Mouse (Mus musculus) adrenal gland, adult (tissue): Measurements from ENCODE around the gene Gdf7.
A peak's percentile ranks its signal among the peaks of the same experiment; 100 is the strongest.

Source experiments
- DNase-seq, 2 experiments: peaks; one replicate each; pipeline ENCODE4 v3.0.0; 2022 to 2023; ENCODE audit warnings: low spot score in 1 of 2; ENCODE audit not compliant: inconsistent age in 2 of 2

Gene Gdf7

DNA sequence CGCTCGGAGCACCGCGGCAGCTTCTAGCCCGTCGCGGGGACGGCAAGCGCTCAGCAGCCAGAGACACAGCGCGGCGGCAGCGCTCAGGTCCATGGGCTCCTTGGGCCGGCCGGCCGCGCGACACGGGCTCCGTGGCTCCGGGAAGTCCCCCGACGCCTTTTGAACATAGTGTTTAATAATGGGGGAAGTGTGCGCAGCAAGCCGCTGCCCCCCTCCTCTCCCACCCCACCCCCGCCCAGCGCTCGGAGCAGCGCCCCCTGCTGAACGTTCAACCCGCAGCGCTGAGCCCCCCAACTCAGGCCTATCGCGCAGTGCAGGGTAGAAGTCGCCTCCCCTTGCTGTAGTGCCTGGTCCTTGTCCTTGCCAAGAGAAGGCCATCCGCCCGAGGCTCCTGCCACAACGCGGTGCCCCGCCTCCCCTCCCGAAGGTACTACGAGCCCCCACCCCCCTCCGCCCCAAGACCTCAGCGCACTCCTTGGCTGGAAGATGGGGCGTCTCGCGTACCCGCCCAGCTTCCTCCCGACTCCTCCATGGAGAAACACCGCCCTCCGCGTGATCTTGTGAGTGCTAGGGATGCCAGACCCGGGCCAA lies at the start of gene Gdf7:
Gene Gdf7, minus strand, starts transcription at position 114 of the 591 bp plus-strand sequence.
- peak in 1 of 2 experiments; percentile 51 for DNase-seq

DNA sequence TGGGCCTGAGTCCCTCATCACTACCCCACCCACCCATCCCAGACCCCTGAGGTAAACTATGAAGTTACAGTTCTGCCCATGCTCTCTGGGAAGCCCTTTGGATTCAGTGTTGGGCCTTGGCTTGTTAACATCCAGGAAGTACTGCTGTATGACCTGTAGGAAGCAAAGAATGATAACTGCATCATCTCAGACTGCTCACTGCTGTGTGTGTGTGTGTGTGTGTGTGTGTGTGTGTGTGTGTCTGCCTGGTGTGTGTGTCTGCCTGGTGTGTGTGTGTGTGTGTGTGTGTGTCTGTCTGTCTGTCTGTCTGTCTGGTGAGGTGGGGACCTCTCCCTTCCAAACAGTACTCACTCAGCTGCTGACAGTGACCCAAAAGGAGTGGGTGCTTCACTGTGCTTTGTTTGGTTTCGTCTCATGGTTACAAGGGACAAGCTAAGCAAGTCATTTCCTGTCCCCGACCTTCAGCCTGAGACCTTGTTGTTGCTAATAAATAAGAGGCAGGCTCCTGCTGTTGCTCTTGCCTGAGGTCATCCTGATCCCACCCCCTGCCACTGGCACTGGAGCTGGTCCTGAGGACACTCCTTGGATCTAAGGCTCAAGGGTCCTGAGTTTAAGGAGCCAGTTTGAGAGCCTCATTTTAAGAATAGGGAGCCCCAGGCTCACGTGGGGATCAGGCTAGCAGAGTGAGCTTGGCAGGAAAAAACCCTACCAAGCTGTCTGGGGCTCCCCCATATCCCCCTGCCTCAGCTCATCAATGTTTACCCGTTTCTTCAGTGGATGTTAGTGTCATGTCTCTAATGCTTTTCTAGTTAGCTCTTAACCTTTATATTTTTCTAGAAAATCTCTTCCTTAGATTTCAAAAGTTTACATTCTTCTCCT lies 49.5 kb upstream of the Gdf7 start:
- peak; percentile 87 to 94 for DNase-seq

DNA sequence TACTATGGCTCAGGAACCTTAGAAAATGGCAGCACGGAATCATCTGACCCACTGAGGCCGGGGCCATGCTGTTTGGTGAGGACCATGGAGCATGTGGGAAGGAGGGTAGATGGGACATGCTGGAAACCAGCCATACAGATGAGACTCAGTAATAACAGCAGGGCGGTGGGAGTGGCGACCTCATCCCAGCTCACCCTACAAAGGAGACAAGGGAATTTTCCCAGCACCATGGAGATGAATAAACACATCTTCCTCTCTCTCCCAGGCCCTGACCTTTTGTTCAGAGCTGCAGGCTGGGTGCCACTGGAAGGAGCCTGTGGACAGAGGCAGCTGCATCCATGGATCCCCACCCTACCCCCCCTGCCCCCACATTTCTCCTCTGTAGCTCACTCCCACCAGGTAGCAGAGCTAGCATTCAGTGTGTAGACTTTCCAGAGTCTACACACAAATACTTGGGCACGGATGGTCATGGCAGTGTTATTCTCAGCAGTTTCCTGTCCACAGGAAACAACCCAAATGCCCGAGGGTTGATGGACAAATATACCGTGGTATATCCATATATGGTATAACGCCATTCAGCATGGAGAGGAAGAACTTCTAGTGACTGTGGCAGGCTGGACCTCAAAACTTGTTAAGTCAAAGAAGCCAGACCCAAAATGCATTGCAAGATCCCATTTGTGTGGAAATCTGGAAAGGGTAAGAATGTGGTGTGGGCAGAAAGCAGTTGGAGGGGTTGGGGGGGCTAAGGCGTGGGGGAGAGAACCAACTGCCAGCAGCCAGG lies 47.2 kb upstream of the Gdf7 start:
- DNase-seq: peak; percentile 59 to 75

DNA sequence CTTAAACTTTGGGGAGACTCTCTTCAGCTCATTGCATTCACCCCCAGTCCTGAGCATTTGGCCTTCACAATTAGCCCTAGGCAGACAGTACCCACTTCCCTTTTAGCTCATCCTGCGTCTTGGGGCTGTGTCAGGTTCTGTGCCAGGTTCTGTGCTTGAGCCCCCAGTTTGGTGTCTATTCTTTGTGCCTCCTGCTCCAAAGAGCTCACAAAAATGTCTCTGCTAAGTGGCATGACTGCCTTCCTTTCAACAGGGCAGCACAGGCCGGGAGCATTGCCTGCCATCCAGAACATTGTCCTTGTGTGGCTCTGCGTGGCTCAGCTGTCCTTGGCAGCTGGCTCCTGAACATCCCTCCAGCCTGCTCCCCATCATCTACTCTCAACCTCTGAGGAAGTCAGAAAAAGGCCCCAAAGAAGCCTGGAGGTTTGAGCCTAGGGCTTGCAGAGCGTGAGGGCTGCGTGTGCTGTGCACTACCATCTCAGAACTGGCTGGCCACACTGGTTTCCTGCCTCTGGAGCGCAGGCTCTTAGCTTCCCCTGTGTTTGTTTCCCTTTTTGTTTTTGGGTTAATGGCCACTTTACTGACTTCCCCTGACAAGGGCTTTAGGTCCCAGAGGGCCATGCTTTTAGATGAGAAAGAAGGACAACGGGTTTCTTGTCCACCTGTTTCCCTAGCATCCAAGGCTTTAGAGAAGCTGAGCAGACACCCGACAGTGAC lies 46.1 kb upstream of the Gdf7 start:
- peak; percentile 57 to 75 for DNase-seq

DNA sequence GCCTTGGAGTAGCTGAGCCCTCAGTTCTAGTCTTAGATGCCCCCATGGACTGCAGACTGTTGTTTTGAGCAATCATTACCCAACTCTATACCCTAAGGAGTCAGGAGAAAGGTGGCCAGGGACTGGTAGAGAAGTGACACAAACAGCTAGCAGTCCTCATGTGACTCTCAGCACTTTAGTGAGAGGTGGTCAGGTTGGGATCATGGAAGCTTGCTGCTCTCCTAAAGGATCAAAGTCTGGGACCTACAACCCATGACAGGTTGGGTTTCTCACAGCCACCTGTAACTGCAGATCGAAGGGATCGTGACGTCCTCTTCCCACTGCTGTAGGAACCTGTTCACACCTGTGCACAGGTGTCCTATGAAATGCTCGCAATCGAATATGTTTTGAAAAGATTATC lies 43.8 kb upstream of the Gdf7 start:
- no peak for DNase-seq

DNA sequence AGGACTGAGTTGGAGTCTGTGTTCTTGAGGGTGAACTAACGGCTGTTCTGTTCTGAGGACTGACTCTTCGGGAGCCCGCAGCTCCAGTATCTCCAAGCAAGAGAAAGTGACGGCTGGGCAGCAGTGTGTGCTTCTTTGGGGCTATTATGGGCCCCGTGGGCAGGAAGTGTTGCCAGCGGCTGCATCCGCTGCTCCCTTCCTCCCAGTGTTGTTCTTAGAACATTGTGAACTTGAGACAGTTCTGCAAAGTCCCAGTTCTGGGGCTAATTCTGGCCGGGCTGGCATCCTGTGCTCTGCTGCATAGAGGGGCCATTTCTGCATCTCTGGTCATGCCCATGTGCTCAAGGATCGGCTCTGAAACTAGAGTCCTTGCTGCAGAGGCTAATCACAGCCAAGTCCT lies 43.1 kb upstream of the Gdf7 start:
- DNase-seq: peak; percentile 70 to 77

DNA sequence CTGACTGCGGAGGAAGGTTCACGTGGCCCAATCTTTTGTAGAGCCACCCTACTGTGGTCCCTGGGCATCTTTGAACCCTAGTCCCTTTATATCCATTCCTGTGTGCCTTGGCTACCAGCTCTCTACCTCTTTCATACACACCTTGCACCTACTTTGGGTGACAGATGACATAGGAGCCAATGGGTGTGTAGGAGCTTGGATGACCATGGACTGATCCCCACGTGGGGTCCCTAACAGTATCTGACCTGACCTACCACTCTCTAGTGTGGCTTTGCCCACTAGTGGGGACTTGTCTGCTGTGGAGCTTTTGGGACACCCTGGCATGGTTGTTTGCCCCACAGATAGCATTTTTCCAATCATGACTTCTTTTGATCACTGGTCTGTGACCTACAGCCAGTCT lies 41.6 kb upstream of the Gdf7 start:
- DNase-seq: no peak

DNA sequence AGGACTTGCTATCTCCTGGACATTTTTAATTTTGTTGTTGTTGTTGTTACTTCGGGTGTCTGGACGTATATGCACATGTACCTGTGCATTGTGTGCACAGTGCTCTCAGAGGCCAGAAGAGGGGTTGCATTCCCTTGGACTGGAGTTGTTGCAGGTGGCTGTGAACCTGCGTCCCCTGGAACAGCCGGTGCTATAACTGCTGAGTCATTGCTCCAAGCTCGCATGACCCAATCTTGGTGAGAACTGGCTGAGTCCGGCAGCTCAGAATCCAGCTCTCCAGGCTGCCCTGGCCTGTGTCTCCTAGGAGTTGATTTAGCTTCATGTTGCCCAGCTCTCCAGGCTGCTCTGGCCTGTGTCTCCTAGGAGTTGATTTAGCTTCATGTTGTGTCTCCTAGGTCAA lies 39.3 kb upstream of the Gdf7 start:
- peak in 1 of 2 experiments; percentile 33 for DNase-seq

DNA sequence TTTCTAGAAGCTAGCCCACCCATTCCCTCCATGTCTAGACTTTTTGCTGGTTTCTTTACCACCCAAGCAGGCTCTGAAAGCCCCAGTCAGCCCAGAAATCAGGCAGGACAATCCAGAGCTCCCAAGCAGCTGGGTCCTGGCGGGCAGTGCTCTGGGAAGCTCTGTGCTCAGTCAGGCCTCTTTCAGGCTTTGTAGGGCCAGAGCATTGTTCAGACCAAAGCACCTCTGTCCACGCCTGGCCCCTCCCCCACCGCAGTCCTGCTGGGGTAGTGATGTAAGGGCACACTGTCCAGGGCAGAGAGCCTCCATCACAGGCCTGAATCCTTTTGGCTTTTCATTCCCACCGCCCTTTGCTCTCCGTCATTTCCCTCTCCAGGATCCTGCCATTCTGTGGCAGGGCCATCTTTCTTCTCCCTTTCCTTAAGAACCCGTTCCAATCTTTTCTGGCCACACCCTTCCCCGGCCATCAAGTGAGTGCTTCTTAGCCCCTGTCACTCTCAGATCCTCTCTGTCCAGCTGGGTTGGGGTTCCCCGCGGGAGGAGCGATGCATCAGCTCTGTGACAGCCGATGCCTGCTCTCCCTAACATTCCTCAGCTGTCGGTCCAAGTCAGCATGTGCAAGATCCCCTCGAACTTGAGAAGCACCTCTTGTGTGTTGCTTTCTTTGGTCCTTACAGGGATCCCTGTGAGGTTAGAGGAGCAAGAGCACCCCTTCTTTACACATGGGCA lies 38.0 kb upstream of the Gdf7 start:
- no peak for DNase-seq

DNA sequence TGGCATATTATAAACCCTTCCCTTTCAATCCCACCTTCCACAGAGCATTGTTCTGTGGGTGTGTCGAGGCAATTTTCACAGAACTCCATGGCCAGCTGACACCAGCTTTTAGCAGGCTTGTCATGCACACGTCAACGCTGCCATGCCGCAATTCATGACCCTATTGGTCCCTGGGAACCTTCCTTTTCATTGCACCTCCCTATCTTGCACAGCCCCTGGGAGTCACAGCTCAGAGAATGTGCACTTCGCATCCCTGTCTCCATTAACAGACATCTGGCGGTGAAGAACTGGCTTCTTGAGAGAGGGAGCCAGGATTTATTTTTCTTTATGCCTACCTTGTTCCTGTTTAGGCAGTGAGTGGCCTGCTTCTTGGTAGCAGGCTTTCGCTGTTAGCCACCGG lies 37.2 kb upstream of the Gdf7 start:
- no peak for DNase-seq

DNA sequence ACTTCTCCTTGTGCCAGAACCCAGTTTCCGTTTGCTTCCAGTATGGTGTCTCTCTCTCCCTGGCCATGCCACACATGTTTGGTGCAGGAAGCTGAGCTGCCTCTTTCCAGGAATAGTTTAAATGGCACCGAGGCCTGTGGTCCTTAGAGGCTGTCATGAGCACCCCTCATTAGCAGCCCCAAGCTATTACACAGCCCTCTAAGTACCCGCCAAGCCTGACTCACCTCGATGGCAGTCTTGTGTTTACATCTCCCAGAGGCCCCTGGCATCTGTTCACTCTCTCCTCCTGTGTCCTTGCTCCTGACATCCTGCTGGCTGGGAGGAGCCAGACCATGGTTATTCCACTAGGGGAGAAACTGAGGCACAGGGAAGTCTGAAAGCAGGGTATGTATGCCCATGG lies 36.7 kb upstream of the Gdf7 start:
- no peak for DNase-seq

DNA sequence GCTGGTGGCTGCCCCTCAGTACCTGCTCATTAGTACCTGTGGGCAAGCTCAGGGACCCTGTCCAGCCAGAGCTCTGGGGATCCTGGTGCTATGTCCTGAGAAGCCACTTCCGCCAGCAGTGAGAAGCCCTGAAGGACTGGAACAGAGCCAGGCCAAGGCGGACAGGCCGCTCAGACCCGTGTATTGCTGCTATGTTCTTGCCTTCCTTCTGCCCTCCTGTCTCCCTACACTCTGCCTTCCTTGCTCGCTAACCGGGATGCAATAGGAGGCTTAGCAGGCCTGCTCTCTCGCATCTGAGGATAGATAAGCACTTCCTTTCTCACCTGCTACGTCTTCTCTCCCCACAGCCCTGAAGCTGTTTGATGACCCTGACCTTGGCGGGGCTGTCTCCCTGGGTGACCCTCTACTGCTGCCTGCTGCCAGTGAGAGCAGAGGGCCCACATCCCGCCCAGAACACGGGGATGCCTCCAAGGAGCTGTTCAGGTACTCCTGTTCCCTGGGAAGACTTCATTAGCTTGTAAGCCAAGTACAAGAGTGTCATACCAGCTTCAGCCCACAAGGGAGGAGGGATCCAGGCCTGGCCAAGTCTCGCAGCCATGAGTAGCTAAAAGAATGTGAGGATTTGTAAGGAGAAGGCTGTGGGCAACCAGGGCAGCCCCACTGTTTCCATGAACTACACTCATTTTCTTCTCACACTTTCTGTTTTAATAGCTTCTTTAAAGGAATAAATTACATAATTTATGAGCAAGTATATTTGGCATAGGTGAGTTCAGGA lies 35.7 kb upstream of the Gdf7 start:
- peak in 1 of 2 experiments; percentile 87 for DNase-seq

DNA sequence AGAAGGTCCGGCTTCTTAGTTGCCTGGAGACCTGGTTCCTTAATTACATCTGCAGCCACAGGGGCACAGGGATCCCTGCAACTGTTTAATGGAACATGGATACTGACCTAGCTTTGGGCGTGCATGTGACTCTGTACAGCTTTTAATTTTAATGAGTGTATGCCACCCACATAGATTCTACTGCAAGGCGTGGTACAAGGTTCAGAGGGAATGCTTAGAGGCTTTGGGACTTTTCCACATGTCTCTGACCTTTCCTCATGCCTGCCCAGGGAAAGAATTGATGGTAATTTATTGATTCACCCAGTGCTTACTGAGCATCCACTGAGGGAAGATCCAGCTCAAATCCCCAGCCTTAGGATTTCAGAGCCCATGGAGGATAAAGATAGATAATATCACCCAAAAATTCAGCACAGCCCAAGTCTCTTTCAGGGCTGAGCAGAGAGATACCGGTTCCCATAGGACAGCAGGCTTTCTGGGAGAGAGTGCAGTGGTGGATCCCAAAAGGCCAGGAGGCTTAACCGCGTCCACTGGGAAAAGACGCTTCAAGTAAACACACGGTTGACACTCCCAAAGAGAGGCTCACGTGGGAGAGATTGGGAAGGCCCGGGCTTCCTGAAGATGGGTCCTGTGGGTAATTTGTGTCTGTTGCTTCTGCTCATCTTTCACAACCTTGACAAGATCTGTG lies 35.0 kb upstream of the Gdf7 start:
- DNase-seq: no peak

DNA sequence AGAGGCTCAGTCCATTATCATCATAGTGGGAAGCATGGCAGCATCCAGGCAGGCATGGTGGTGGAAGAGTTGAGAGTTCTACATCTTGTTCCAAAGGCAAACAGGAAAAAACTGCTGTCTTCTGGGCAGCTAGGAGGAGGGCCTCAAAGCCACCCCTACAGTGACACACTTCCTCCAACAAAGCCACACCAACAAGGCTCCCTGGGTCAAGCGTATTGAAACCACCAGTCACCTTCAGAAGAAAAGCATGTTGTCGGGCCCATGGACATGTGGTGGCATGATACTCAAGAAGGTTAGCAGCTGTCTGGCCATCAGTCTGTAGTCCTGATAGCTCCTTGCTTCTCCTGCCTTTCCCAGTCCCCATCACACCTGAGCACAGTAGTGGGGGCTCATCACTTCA lies 33.7 kb upstream of the Gdf7 start:
- DNase-seq: no peak

DNA sequence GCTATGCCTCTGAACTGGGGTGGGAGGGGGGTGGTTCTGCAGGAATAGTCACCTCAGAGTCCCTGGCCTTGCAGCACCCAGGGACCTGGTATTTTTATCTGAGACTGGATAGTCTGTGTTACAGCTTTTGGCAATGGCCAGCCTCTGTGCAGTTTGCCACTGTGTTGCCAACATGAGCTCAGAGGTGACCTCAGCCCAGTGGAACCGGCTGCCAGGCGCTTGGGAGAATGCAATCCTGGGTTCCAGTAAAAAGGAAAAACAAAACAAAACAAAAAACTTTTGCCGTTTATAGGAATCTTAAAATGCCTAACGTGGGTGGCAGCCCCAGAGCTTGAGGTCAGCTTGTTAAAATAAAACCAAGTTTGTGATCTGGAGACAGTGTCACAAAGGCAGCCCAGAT lies 32.5 kb upstream of the Gdf7 start:
- peak; percentile 75 to 88 for DNase-seq

DNA sequence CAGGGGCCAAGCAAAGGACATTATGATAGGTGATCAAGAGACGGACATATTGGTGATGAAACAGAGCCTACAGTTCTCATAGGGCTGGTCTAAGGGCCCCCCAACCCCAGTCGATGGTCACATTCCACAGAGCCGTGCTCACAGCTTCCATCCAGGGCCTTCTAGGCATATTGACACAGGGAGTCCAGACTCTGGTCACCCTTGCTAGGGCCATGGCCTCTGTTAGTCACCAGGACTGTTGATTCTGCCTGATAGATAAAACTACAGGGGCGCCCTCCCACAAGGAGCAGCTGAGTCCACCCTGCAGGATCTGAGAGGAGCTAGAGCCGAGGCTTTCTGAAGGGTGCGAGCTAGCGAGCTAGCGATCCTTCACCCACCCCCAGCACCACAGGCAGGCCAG lies 31.9 kb upstream of the Gdf7 start:
- DNase-seq: peak in 1 of 2 experiments; percentile 78

DNA sequence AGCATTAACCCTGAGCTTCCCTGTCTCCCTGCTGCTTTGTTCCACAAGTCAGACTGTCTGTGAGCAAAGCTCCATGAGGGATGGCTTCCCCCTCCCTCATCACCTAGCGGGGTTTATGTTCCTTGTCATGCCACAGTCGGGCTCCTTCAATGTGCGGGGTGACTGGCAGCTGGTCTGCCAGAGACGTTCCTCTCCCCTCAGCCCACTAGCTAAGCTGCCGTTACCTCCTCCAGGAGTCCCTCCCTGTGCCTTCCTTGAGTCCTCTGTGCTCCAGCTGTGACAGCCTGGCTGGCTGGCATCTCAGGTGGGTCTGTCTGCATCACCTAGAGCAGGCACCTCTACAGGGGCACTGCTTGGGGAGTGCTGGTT lies 30.4 kb upstream of the Gdf7 start:
- no peak for DNase-seq

DNA sequence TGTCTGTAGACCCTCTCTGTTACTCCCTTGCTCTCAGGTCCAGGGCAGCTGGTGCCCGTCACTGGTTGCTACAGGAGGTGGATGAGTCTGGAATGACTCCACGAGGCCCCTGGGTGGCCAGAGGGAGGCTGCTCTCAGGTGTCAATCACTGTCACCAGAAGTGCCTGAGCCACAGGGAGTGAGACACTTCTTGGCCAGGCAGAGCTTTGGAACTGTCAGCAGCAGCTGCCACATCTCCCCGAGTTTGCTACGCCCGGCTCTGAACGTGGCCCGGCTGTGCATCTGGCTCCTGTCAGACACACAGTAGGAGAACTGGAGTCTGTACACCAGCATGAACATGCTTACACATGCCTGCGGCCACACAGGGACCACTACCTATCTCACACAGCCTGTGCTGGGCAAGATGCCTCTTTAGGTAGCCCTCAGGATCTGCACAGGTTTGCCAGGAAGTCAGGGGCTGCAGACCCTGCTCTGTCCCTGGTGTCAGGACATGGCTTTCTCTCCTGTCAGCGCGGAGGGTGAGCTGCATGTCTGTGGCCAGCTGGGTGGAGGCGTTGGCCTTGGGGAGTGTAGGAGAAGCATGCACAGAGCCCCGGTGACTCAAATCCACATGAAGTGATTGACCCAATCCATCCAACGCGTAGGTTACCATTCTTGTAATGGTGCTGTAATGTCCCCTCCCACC lies 29.9 kb upstream of the Gdf7 start:
- DNase-seq: peak; percentile 77 to 88

DNA sequence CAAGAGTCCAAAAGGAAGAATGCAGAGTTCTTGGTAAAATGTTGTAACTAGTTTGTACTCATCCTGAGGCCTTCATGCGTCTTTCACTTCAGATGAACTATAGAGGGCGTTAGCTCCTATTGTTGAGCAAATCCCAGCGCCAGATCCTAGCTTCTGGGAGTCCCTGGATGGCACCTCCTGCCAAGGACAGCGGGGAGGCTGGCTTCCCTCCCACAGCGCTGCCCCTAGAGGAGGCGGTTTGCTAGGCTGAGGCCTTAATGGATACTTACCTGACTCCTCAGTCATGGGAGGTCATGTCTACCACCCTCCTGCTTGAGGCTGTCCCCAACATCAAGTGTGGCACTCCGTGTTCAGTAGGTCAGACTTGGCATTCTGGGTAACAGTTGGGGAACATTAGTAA lies 27.5 kb upstream of the Gdf7 start:
- DNase-seq: peak in 1 of 2 experiments; percentile 74
